Mouse (Mus musculus) megakaryocyte, embryonic 14.5 days (primary cell): ENCODE data around the gene Akt2.

ENCODE experiments used
- FLI1 ChIP-seq: IDR thresholded peaks from 2 replicates; pipeline ENCODE4 v1.6.1; 2012; ENCODE audit warnings: low read length, inconsistent platforms, mixed read lengths
- GATA1 ChIP-seq: IDR thresholded peaks from 3 replicates; pipeline ENCODE4 v1.6.1; 2012; ENCODE audit warnings: mixed read lengths, low read length, inconsistent platforms, borderline replicate concordance

- TF ChIP-seq GATA1 (no peak), FLI1 (no peak)
These were observed 39.3 kb upstream of the Akt2 start for GRCm38 (mm10) chr7:27552070-27552469.
